Mouse (Mus musculus): Measurements from ENCODE around the gene Zfp646. TPM values are rescaled to one million over a fixed set of nuclear protein-coding genes. Genes with fewer than 3 reads are reported as not detected.

Zfp646 gene
- polyA plus RNA-seq, 1 experiment = 12.8 TPM

DNA sequence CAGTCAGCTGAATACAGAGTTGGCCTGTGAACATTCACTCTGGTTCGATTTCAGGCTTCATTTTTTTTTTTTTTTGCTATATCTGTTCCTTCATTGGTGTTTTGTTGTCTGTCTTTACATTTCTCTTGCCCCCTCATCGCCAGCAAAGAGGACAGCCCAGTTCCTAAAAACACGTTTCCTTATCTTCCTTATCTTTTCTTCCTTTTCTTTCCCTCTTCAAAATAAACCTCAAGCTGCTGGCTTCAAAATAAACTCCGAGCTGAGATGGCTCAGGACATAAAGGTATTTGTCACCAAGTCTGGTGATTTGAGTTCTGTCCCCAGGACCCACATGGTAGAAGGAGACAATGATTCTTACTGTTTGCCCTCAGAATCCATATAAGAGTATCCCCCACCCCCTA lies 36.9 kb downstream of the Zfp646 start:
- WGBS = 6% methylated on average over 4 of the region's 4 CpGs
- no peak for DNase-seq (ENCODE audit: low read depth, low spot score)

DNA sequence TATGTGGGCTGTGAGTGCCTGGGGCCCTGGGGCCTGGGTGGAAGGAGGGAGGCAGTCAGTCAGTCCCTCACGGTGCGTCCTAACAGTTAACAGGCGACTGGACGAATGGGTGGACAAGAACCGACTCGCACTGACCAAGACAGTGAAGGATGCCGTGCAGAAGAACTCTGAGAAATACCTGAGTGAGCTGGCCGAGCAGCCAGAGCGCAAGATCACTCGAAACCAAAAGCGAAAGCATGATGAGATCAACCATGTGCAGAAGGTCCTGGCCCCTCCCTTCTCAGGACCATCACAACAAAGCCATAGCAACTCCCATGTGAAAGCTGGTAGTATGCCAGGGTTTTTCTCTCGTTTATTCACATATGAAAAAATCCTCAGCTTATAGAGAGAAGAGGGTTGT lies 39.3 kb downstream of the Zfp646 start:
- DNase-seq (ENCODE audit: low read depth, low spot score) = no peak
- WGBS = 79% methylated on average over 12 of the region's 12 CpGs

DNA sequence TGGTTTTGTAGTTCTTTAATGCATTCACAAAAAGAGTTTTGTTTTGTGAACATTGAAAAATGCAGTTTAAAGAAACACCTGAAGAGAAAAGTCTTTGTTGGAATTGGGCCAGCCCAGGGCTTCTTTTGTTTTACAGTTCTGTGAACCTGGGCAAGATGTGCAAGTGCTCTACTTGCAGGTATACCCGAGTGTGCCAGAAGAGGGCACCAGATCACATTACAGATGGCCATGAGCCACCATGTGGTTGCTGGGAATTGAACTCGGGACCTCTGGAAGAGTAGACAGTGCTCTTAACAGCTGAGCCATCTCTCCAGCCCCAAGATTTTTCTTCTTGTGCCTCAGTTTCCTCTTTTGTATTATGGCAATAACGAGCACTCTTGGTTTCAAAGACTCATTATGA lies 42.2 kb downstream of the Zfp646 start:
- no peak for DNase-seq (ENCODE audit: low read depth, low spot score)
- WGBS = 48% methylated on average over 3 of the region's 3 CpGs

DNA sequence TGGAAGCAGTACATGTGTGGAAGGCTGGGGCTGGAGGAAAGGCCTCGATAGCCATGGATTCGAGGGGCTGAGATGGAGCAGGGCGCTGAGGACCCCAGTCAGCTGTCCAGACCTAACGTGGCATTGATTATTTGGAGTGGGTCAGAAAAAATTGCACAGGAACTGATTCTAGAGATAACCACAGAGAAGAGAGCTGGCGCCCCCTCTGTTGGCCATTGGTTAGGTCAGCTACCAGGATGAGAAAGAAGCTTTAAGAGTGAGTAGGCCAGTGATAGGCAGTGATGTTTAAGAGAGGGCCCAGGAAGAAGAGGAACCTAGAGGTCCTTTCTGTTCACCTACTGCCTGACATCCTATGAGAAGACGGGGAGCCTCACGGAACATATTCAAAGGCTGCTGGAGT lies 43.3 kb downstream of the Zfp646 start:
- DNase-seq (ENCODE audit: low read depth, low spot score) = no peak

DNA sequence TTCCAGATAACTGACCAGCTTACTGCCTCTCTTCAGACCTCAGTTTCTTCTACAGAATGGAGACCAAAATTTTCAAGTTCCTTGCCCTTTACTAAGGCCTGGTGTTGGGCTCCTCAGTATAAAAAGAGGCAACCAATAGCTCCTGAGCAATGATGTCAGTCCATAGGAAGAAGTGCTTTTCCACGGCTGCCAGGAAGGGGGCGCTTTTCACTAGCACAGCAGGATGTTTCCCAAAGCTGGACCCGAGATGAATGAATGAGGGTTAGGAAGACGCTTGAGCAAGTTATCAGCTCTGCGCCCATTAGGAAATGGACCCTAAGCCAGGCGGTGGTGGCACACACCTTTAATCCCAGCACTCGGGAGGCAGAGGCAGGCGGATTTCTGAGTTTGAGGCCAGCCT lies 45.5 kb downstream of the Zfp646 start:
- no peak for DNase-seq (ENCODE audit: low read depth, low spot score)
- 47% methylated on average over 8 of the region's 8 CpGs for WGBS

More for the DNA sequence above, 43.3 kb downstream of the Zfp646 start:
- WGBS = 81% methylated on average over 7 of the region's 7 CpGs

DNA sequence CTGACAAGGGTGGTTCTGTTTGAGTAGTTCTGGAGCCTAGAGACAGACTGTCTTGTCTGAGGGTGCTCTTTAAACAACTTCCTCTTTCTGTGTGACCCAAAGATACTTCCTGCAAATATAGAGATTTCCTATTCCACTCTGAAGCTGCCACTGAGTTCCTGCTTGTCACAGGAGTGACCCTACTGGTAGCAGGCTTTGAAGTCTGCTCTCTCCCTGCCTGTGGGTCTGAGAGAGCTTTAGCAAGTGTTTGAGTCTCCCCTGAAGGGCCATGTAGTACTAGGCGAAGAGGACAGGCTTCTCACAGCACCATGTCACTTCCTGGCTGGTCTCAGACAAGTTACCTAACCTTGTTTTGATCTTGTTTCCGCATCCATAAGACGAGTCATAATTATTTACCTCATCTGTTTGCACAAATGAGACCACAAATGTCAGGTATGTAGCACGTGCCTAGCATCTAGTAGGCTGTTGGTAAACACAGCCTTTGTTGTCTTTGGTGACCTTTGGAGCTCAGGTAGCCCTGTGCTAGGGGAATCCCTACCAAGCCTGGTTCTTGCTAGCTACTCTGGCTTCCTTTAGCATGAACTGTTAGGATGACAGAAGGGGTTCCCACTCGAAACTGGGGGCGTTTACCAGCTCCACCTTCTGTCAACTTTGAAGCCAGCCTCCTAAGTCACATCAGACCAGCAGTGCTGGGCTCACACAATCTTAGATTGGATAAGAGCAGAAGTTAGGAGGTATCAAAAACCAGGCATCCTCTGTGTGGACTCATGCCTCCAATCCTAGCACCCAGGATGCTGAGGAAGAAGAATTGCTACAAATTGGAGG lies 46.6 kb downstream of the Zfp646 start:
- no peak for DNase-seq (ENCODE audit: low read depth, low spot score)

DNA sequence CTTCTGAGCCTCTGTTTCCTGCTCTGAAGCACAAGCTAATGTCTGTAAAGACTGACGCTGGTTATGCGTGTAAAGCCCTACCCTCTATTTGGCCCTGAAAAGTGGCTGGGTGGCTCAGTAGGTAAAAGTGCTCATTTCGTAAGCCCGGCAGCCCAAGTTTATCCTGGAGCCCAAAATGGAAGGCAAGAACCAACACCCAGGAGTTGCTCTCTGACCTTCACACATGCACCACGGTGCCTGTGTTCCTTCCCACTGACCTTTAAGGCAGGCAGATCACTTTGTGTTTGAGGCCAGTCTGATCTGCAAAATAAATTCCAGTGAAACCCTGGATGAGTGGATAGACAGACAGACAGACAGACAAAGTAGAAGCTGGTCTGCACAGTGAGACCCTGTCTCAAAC lies 47.7 kb downstream of the Zfp646 start:
- no peak for DNase-seq (ENCODE audit: low read depth, low spot score)
- 35% methylated on average over 5 of the region's 5 CpGs for WGBS

More for the DNA sequence above, 46.6 kb downstream of the Zfp646 start:
- WGBS = 21% methylated on average over 6 of the region's 6 CpGs

DNA sequence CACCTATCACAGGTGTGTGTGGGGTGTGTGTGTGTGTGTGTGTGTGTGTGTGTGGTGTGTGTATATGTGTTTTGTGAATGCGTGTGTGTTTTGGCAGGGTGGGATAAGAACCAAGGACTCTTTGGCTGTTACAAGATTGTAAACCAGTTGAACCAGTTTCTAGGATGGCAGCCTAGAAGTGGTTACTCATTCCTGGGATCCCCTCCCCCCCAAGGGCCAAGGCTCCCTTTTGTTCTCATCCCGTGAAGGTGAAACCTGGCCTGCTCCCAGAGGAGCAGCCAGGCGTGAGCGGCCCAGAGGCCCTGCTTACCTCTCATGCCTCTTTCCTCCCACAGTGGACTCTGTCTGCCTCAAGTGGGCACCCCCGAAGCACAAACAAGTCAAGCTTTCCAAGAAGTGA lies 49.2 kb downstream of the Zfp646 start:
- 37% methylated on average over 5 of the region's 5 CpGs for WGBS
- no peak for DNase-seq (ENCODE audit: low read depth, low spot score)

DNA sequence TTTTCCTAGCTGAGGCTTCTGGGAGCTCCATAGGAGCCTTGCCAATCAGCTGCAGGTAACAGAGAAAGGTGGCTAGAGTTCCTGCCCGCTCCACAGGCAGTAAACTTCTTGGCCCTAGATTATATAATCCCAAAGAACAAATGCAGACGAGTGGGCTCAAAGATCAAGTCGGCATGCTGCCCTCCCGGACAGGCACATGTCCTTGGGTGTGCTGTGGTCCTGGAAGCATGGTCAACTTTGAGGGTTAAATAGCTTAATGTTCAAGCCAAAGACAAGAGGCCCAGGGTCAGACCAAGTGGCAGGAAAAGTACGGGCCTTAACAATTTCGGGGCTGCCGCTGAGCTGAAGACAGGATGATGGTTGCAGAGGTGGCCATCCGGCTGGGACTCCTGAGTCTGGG lies 50.0 kb downstream of the Zfp646 start:
- DNase-seq (ENCODE audit: low read depth, low spot score) = no peak
- WGBS = 49% methylated on average over 8 of the region's 8 CpGs

DNA sequence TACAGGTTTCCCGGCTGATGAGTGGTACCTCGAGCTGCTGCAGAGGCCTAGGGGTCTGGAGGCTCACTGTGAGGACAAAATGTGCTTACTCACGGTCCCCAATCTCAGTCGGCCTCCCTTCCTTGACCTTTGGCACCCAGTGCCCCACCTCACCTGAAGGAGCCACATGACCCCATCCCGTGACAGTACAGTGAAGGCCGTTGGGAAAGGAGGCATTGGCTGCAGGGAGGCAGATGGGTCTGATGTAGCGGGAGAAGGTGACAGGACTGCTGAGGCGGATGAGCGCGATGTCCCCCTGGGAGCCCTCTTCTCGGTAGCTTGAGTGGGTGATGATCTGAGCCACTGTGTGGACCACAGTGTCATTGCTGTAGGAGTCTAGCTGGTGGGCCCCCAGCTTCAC lies 50.8 kb downstream of the Zfp646 start:
- no peak for DNase-seq (ENCODE audit: low read depth, low spot score)
- WGBS = 53% methylated on average over 11 of the region's 11 CpGs

DNA sequence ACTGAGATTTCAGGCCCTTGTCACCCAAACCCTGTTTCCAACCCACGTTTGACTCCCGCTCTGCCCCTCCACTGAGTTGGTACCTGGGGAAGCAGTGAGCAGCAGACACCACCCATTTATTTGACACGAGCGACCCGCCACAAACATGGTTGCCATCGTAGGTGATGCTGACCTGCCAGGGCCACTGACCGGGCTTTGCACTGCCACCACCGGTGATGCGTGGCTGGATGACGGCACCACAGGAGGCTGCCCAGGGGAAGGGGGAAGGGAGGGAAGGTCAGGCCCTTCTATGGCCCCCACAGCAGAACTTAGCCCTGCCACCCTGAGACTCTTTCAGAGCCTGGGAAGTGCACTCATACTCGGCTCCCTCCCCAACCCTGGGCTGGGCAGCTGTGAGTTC lies 51.7 kb downstream of the Zfp646 start:
- 56% methylated on average over 11 of the region's 11 CpGs for WGBS
- DNase-seq (ENCODE audit: low read depth, low spot score) = no peak

DNA sequence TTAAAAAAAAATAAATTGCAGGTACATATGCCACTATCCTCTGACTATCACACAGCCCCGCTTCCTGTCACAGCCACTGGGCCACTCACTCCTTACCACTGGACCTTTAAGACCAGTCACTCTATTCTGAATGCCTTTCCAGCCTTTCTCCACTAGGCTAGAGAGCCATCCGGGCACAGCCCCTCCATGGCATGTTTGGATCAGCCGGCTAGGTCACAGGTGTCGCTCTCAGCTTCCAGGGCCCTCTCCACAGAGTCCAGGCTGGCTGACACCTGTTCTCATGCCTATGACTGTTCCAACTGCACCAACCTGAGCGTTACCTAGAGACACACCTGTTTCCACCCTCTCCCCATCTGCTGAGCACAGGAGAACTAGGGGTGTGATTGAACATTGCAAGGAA lies 52.6 kb downstream of the Zfp646 start:
- DNase-seq (ENCODE audit: low read depth, low spot score) = no peak

DNA sequence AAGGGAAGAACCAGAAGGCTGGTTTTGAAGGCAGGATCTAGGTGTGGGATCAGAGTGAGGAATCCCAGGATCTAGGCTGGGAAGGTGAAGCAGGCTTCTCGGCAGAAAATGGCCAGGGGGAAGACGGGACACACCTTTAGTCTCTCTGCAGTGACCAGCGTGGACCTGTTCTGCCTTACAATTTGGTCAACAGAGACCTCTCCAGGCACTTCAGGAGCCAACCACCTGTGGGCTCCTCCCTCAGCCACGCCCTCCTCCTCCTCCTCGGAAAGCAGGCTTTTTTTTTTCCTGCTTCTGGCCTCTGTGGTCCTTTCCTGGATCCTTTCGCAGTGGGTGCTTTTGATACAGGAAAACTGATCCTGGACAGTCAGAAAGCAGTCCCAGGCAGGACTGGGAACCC lies 53.9 kb downstream of the Zfp646 start, which contains the start of gene Prss8:
Prss8 (minus strand) TSS at position 182 of the 400 bp plus-strand sequence.
- no peak for DNase-seq (ENCODE audit: low read depth, low spot score)
- 22% methylated on average over 6 of the region's 6 CpGs for WGBS

More for the DNA sequence above, 52.6 kb downstream of the Zfp646 start:
- 25% methylated on average over 5 of the region's 5 CpGs for WGBS

DNA sequence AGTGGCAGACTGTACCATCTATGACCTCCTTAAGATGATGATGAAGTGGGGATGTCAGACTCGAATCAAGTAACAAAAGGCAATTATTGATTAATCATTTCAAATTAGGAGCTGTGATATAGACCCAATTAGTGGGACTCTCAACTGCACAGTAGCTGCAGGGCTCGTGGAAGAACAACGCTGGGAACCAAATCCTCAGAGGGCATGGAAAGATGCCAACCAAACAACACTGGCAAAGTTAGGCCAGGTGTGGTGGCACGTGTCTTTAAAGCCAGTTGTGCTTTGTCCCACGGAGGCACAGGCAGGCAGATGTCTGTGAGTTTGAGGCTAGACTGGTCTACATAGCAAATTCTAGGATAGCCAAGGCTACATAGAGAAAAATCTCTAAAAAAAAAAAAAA lies 54.6 kb downstream of the Zfp646 start:
- no peak for DNase-seq (ENCODE audit: low read depth, low spot score)
- 32% methylated on average over 5 of the region's 5 CpGs for whole genome bisulfite sequencing

DNA sequence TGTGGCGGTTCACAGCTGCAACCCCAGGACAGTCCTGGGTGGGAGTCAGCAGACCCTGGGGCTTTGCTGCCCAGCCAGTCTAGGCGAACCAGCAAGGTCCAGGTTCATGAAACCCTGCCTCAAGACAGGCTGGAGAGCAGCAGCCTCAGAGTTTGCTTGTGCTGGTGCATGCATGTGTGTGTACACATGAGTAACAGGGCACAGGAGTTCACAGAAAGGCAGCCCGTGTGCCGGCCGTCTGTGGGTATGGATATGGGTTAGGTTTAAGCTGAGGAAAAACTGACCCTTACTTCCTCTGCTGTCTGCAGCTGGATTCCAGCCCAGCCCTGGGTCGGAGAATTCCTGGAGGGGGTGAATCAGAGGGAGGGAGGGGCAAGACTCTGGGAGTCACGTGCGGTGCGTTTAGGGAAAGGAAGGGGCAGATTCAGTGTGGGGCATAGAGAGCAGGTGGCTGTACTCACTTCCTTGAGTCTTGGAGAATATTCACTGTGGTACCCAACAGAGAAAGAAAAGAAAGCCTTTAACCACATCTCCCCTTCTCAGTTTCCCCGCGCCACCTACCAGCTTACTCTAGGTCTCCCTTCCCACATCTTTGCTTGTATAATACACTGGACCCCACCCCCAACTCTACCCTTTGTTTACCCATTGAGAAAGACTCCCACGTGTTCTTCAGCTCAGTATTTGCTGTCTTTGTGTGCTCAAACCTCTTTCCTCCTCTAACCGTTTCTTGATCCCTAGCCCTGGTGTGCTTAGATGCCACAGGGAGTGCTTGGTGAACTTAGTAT lies 55.5 kb downstream of the Zfp646 start:
- no peak for DNase-seq (ENCODE audit: low read depth, low spot score)
- WGBS = 15% methylated on average over 13 of the region's 13 CpGs

DNA sequence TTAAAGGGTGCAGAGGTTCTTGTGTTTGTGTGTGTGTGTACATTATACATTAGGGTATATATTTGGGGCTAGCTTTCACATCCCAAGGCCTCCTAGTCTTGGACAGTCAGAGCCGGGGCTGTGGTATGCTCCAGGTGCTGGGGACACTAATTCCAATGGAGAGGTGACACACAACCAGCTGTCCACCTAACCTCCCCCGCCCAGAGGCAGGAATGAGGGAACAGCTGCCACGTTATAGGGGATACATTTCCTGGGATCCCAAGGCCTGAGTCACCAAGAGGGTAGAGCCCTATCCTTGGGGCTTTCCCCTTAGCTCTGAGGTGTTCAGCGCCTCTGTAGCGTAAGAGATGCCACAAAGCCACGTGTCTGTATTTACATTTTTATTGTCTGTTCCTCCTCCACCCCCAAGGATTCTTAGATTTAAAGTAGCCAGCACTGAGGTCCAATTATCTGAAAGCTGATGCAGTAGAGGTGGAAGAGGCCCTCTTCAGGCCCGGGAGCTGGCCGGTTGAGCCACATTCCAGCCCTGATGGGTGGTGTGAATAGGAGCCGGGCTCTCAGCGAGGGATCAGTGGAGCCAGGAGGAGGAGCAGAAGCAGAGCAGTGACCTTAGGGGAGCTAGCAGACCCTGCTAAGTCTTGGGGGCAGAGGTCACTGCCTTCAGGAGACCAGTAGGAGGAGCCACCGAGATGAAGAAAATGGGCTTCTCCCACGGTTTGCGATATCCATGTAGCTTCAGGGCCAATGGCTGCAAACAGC lies 56.4 kb downstream of the Zfp646 start:
- 22% methylated on average over 13 of the region's 13 CpGs for WGBS
- DNase-seq (ENCODE audit: low read depth, low spot score) = no peak

DNA sequence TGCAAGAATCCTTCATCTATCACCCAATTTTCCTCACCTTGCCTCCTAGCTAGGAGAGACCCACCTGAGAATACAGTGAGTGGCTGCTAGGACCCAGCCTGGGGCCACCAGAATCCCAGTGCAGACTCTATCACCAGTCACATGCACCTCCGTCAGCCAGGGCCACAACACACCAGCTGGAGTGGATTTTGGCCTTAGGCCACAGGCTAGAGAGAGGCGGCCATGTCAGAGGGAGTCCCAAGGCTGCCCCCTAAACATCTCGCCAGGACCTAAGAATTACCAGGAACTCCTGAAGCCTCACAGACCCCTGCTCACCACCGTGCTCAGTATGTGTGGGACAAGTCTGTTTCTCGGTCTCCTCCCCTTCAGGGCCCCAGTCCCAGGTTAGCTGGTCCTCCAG lies 58.1 kb downstream of the Zfp646 start:
- DNase-seq (ENCODE audit: low read depth, low spot score) = no peak
- WGBS = 86% methylated on average over 5 of the region's 5 CpGs

DNA sequence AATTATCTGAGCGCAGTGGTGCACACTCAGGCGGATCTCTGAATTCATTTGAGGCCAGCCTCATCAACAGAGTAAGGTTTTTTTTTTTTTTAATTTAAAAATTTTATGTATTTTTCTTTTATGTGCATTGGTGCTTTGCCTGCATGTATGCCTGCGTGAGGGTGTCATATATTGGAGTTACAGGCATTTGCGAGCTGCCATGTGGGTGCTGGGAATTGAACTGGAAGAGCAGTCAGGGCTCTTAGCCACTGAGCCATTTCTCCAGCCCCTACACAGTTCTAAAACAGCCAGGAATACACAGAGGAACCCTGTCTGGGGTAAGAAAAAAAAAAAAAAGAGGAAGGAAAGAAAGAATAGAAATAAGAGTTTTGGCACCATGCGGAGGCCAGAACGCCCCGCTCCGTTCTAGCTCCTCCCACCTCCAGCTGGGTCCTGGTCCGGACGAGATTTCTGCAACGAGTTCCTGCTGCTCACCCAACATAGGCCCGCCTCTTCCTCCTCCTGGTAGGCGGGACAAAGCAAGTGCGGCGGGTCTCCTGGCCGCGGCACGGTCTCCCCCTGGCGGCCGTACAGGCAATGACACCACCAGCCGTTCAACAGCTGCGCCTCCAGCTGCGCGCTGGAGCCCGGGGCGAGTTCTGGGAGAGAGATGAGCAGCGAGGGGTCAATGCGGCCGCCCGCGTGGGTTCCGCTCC lies 59.2 kb downstream of the Zfp646 start:
- WGBS = 6% methylated on average over 32 of the region's 32 CpGs
- DNase-seq (ENCODE audit: low read depth, low spot score) = no peak
